Mouse (Mus musculus): Measurements from ENCODE around the gene Kras. TPM values are rescaled to one million over a fixed set of nuclear protein-coding genes. Genes with fewer than 3 reads are reported as not detected.
A peak's percentile ranks its signal among the peaks of the same experiment; 100 is the strongest.

Gene Kras
- total RNA-seq, 2 experiments from 2014 or later: 96.4 to 98.4 TPM

DNA sequence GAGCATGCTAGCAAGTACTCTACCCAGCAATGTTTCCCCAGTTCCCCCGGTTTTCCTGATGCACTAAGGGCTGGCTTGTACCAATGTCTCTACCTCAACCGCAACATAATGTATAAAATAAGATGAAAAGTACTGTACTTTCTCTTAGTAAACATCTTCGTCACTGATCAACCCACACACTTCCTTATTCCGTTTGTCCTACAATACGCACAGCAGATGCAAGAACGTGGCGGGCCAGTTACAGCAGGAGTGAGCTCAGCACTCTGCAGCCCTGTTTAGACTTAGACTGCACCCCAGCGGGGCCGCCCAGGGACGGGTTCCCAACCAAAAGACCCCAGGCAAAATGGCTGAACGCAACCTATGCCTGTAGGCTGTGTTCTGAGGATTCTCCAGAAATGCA is 56.6 kb downstream of the Kras start:
- intact Hi-C loops (cut with DNase I): no loop called here
- DNase-seq: no peak

DNA sequence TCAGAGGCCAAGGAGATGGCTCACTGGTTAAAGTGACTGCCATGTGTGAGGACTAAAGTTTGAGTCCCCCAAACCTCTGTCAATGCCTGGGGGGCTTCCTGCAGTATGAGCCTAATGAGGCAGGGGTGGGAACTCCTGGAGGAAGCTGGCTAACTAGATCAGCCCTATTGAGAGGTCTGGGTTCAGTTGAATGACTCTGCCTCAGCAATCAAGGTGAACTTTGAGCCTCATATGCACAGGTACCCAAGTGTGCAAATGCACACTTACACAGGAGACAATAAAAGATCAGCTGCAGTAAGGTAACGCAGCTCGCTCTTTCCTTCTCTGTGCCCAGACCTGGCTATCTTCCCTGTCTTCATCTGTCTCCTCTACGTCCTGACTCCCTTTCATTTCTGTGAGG is 57.0 kb downstream of the Kras start:
- DNase-seq: no peak
- intact Hi-C loops (cut with DNase I): no loop called here

DNA sequence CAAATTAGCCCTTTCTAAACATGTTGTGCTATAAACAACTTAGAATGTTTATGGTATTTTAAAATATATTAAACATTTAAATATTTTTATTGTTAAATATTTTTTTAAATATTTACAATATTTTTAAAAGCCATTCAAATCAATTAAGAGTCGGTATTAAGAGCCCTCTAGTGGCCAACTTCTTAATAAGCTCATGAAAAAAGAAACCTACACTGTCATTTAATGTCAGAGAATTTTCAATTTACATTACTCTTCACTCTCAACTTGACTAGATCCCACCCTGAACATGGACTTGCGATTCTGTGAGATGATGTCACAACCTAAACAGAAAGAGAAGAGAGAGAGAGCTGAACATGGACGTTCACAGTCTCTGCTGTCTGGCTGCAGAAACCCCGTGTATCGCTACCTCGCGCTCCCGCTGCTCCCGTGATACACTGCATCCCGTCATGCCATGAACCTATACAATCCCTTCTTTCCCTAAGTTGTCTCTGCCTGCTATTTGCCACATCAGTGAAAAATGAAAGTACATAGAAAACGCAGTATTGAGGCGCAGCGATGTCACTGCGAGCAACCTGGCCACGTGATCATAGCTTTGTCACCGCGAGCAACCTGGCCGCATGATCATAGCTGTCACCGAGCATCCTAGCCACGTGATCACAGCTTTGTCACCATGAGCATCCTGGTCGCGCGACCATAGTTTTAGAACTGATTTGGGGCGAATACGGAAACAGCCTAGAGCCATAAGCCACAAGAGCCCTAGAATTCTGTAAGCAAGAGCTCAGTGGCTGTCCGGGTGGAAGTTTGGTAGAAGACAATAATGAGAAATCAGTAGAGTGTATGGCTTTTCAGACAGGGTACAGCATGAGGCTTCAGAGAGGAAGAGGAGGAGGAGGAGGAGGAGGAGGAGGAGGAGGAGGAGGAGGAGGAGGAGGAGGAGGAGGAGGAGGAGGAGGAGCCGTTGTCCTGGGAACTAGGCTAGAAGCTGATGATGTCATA is 62.6 kb downstream of the Kras start:
- intact Hi-C loops (cut with DNase I): no loop called here

DNA sequence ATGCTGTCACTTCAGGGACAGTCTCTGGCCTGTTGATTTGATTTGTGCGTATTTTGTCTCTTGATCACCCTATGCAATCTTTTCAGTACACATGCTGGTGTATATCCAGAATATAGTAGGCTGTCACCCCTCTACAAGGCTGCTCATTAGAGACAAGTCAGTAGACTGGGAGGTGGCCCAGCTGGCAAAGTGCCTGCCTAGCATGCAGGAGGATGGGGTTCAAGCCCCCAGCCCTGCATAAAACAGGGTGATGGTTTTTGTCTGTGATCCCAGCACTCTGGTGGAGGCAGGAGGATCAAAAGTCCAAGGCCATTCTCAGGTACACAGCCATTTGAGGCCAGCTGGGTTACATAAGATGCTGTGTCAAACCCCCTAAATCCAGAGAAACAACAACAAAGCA is 63.9 kb downstream of the Kras start:
- intact Hi-C loops (cut with DNase I): no loop called here
- DNase-seq: peak; percentile 35

More for the DNA sequence above, 62.6 kb downstream of the Kras start:
- peak; percentile 34 for DNase-seq

DNA sequence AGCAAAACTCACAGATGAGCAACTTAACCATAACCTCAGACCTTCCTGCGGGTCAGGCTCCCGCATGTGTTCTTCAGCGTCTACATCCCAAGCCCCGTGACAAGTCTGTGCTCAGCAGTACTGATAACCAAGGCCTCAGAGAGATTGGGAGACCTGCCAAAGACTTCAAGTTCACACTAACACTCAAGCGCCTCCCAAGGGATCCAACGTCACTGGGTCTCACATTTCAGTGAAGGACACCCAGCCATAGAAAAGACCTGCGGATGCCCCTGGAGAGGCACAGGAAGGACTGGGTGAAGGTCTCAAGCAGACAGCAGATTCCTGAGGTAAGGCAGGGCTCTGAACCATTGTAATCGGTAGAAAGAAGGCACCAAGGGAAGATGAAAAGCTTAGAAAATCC is 68.0 kb downstream of the Kras start:
- intact Hi-C loops (cut with DNase I): no loop called here
- DNase-seq: no peak

DNA sequence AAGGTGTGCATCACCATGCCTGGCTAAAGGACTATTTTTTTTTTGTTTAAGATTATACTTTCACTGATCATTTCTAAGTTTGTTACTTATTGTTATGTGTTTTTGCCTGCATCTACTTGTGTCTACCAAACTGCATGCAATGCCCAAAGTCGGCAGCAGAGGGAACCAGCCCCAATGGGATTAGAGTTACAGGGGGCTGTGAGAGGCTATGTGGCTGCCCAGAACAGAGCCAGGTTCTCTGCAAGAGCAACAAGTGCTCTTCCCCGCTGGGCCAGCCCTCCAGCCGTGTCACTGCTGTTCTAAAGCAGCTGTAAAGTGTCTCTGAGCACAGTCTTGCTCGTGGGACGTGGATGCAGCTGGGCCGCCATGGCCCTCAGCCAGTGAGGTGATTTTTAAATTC is 70.4 kb downstream of the Kras start:
- intact Hi-C loops (cut with DNase I): loop anchor here (5.0 kb wide), 1 partner anchor 87 kb away; no protein-coding TSS in a partner anchor
- peak; percentile 60 for DNase-seq

DNA sequence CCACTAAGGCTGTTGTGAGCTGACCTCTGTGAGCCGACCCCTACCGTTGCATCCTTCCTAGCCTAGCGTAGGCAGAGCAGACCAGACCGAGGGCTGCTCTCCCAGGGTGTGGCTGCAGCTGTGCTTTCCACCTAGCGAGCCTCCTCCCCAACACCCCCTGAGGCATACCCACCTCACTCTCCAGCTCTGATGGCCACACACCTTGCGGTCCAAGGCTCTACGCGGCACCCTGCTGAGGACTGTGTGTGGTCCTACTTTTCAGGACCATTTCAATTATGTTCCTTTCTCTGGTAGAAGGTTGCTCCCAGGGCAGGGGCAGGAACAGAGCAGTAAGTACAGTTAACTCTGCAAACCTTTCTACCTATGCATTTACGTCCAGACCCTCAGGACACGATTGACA is 73.6 kb downstream of the Kras start:
- no peak for DNase-seq
- intact Hi-C loops (cut with DNase I): loop anchor here (5.0 kb wide), 1 partner anchor 84 kb away; no protein-coding TSS in a partner anchor

DNA sequence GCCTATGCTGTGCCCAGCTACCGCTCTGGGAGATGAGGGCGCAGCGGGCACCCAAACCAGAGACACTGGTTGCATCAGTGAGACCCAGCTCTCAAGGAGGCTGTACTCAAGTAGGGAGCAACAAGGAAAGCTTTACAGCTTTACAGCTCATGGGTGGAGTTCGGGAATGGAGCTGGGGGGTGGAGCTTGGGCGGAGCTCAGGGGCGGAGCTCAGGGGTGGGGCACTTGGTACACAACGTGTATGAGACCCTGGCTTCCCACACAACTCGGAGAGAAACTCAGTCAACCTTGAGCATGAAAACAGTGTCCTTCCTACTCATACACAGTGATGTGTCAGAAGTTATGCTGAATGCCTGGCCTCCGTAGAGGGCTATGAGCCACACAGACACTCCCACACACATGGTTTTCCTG is 74.5 kb downstream of the Kras start:
- intact Hi-C loops (cut with DNase I): loop anchor here (5.0 kb wide), 1 partner anchor 83 kb away; no protein-coding TSS in a partner anchor
- DNase-seq: no peak

DNA sequence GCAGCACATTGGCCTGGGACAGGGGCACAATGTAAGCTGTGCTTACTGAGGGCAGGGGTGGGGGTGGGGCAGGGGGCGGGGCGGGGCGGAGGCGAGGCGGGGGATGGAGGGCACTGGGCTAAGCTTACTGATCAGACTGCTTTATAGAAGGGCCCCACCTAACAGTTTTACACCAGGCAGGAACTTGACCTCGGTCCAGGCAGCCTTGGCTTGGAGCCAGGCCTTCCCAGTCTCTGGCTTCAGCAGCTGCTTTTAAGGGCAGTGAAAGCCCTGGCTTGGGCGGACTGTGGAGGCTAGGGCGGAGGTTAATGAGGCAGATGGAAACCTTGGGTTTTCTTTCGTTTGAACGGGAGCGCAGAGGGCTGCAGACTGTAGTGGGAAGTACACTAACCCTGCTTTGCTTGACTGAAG is 76.3 kb downstream of the Kras start:
- intact Hi-C loops (cut with DNase I): no loop called here

DNA sequence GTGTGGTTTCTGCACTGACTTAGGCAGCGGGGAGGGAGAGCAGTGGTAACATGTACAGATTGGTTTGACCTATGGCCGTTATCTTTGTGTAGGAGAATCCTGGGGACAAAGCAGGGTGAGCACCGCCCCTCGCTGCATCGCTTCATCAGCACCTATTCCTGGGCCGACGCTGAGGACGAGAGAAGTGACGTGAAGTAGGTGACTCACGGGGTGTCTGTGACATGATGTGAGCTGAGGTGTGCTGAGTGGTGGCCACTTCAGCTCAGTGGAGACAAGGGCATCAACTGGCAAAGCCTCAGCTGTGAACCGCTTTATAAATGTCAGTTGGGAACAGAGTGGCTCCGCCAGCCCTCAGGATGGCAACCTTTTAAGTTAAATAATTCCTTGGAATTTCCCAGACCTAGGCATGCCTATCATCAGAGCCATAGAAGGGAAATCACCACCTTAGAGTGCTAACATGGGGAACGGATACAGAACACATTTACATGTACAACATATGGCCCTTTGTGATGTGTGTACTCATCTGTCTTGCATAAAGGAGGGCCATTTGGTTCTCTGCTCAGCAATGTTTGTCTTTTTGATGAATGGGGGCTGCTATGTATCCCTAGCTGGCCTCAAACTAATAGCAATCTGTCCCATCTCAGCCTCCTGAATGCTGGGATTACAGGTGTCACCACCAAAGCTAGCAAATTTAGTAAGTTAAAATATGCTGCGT is 78.0 kb downstream of the Kras start:
- intact Hi-C loops (cut with DNase I): no loop called here
- DNase-seq: no peak

More for the DNA sequence above, 76.3 kb downstream of the Kras start:
- peak; percentile 78 for DNase-seq

Other genes starting within 250 kb of the Kras start
- gene Bcat1, start 174.1 kb downstream of the Kras start, total RNA-seq (2021): 10 to 100 TPM; 81.0 to 88.8 TPM
- 1 to 10 TPM; 1.4 to 1.8 TPM for gene Lrmp, start 134.6 kb downstream of the Kras start, total RNA-seq (2021)
- 1 to 10 TPM; 1.1 to 1.6 TPM for gene Casc1, start 39.2 kb downstream of the Kras start, total RNA-seq (2021)
- 10 to 100 TPM; 10.9 to 12.3 TPM for gene Etfrf1, start 39.1 kb downstream of the Kras start, total RNA-seq (2021)